Mouse (Mus musculus): Measurements from ENCODE around the gene Cbl. TPM values are rescaled to one million over a fixed set of nuclear protein-coding genes. Genes with fewer than 3 reads are reported as not detected.

Cbl gene
- polyA plus RNA-seq, 1 experiment from 2014 or later = 4.9 TPM

DNA sequence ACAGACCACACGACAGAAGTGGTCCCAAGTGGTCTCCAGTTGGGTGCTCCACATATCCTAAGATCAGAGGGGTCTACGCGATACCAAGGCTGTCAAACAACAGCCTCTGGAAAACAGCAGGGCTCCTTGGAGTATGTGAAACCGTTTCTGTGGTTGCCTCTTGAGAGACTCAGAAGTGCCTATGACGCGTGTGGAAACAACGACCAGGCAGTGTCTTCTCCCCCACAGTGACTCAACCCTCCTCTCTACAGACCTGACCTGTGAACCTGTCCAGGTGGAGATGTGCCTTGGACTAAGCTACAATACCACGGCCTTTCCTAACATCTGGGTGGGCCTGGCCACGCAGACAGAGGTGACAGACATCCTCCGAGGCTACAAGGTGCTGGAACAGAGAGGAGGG is 128.1 kb downstream of the Cbl start:
- H3K9me3 ChIP-seq (ENCODE audit: control insufficient read depth, low read length) = no peaks in the 10 kb centered on the region
- no peak for DNase-seq (ENCODE audit: low spot score)
- H3K4me2 ChIP-seq (replicated peaks; ENCODE audit: low read depth) = no peak overlapping the region
- no peak overlapping the region for H3K9ac ChIP-seq (ENCODE audit: low read length)
- no peaks in the 10 kb centered on the region for H3K36me3 ChIP-seq (ENCODE audit: control insufficient read depth, insufficient read depth, low read length)
- WGBS = 87% methylated on average over 10 of the region's 10 CpGs
- ATAC-seq (ENCODE audit: low FRiP score, low TSS enrichment) = no peak
- no peaks in the 10 kb centered on the region for H3K27me3 ChIP-seq (ENCODE audit: control insufficient read depth, insufficient read depth, low read length)
- TF ChIP-seq CTCF (IDR thresholded peaks at IDR 0.05; ENCODE audit: low read depth) (no peak), EP300 (optimal IDR thresholded peaks at IDR 0.05) (no peak)
- H3K27ac ChIP-seq (replicated peaks) = no peak overlapping the region
- H3K4me1 ChIP-seq (replicated peaks; ENCODE audit: control insufficient read depth, insufficient read depth) = peaks cover 14% of the 10 kb centered on the region
- H3K4me3 ChIP-seq (ENCODE audit: low read depth, low read length) = no peak overlapping the region

GRCm38 (mm10) chr9:44104881-44105280 is 129.0 kb downstream of the Cbl start:
- Histone ChIP-seq H3K36me3 (ENCODE audit: control insufficient read depth, insufficient read depth, low read length) (no peaks in the 10 kb centered on the region), H3K4me3 (ENCODE audit: low read depth, low read length) (no peak overlapping the region), H3K9ac (ENCODE audit: low read length) (no peak overlapping the region), H3K4me1 (replicated peaks; ENCODE audit: control insufficient read depth, insufficient read depth) (peaks cover 10% of the 10 kb centered on the region), H3K27ac (replicated peaks) (no peak overlapping the region), H3K27me3 (ENCODE audit: control insufficient read depth, insufficient read depth, low read length) (no peaks in the 10 kb centered on the region), H3K4me2 (replicated peaks; ENCODE audit: low read depth) (no peak overlapping the region), H3K9me3 (ENCODE audit: control insufficient read depth, low read length) (no peaks in the 10 kb centered on the region)
- TF ChIP-seq CTCF (IDR thresholded peaks at IDR 0.05; ENCODE audit: low read depth) = no peak
- no peak for TF ChIP-seq EP300 (optimal IDR thresholded peaks at IDR 0.05)
- DNase-seq (ENCODE audit: low spot score) (no peak), ATAC-seq (ENCODE audit: low FRiP score, low TSS enrichment) (no peak)
- WGBS = 89% methylated on average over 7 of the region's 7 CpGs

GRCm38 (mm10) chr9:44101490-44101889 is 132.4 kb downstream of the Cbl start, which contains the start of gene Mfrp:
TSS of gene Mfrp (plus strand) at chr9:44101729.
- no peak within 1 kb of the TSS for H3K27ac ChIP-seq (replicated peaks)
- 84% methylated on average over 9 of the region's 9 CpGs for WGBS
- ATAC-seq (ENCODE audit: low FRiP score, low TSS enrichment) = no peak
- no peak within 1 kb of the TSS for H3K4me2 ChIP-seq (replicated peaks; ENCODE audit: low read depth)
- TF ChIP-seq CTCF (IDR thresholded peaks at IDR 0.05; ENCODE audit: low read depth) = no peak
- TF ChIP-seq EP300 (optimal IDR thresholded peaks at IDR 0.05) = no peak
- H3K9me3 ChIP-seq (ENCODE audit: control insufficient read depth, low read length) = no peaks in the 10 kb centered on the region
- DNase-seq (ENCODE audit: low spot score) = no peak
- no peak within 1 kb of the TSS for H3K9ac ChIP-seq (ENCODE audit: low read length)
- no peaks in the 10 kb centered on the region for H3K27me3 ChIP-seq (ENCODE audit: control insufficient read depth, insufficient read depth, low read length)
- H3K36me3 ChIP-seq (ENCODE audit: control insufficient read depth, insufficient read depth, low read length) = no peaks in the 10 kb centered on the region
- H3K4me3 ChIP-seq (ENCODE audit: low read depth, low read length) = no peak within 1 kb of the TSS
- no peaks in the 10 kb centered on the region for H3K4me1 ChIP-seq (replicated peaks; ENCODE audit: control insufficient read depth, insufficient read depth)

GRCm38 (mm10) chr9:44096536-44096935 is 137.3 kb downstream of the Cbl start:
- no peak overlapping the region for H3K27ac ChIP-seq (replicated peaks)
- no peaks in the 10 kb centered on the region for H3K9me3 ChIP-seq (ENCODE audit: control insufficient read depth, low read length)
- no peak overlapping the region for H3K4me3 ChIP-seq (ENCODE audit: low read depth, low read length)
- TF ChIP-seq CTCF (IDR thresholded peaks at IDR 0.05; ENCODE audit: low read depth) (no peak; the same call in 1 of the 2 replicates), EP300 (optimal IDR thresholded peaks at IDR 0.05) (no peak)
- no peak overlapping the region for H3K4me2 ChIP-seq (replicated peaks; ENCODE audit: low read depth)
- ATAC-seq (ENCODE audit: low FRiP score, low TSS enrichment) (peak; percentile 40; the same call in 1 of the 2 replicates), DNase-seq (ENCODE audit: low spot score) (no peak)
- WGBS = 33% methylated on average over 9 of the region's 9 CpGs
- H3K4me1 ChIP-seq (replicated peaks; ENCODE audit: control insufficient read depth, insufficient read depth) = no peaks in the 10 kb centered on the region
- no peaks in the 10 kb centered on the region; the same call in 1 of the 2 replicates for H3K36me3 ChIP-seq (ENCODE audit: control insufficient read depth, insufficient read depth, low read length)
- H3K9ac ChIP-seq (ENCODE audit: low read length) = no peak overlapping the region
- H3K27me3 ChIP-seq (ENCODE audit: control insufficient read depth, insufficient read depth, low read length) = no peaks in the 10 kb centered on the region

GRCm38 (mm10) chr9:44095781-44096180 is 138.1 kb downstream of the Cbl start:
- H3K36me3 ChIP-seq (ENCODE audit: control insufficient read depth, insufficient read depth, low read length) = no peaks in the 10 kb centered on the region; the same call in 1 of the 2 replicates
- 92% methylated on average over 9 of the region's 9 CpGs for WGBS
- no peaks in the 10 kb centered on the region for H3K4me1 ChIP-seq (replicated peaks; ENCODE audit: control insufficient read depth, insufficient read depth)
- H3K9ac ChIP-seq (ENCODE audit: low read length) = no peak overlapping the region
- no peak overlapping the region for H3K4me2 ChIP-seq (replicated peaks; ENCODE audit: low read depth)
- TF ChIP-seq EP300 (optimal IDR thresholded peaks at IDR 0.05) (no peak), CTCF (IDR thresholded peaks at IDR 0.05; ENCODE audit: low read depth) (no peak)
- DNase-seq (ENCODE audit: low spot score) (no peak), ATAC-seq (ENCODE audit: low FRiP score, low TSS enrichment) (no peak)
- no peaks in the 10 kb centered on the region for H3K27me3 ChIP-seq (ENCODE audit: control insufficient read depth, insufficient read depth, low read length)
- H3K27ac ChIP-seq (replicated peaks) = no peak overlapping the region
- no peak overlapping the region for H3K4me3 ChIP-seq (ENCODE audit: low read depth, low read length)
- no peaks in the 10 kb centered on the region for H3K9me3 ChIP-seq (ENCODE audit: control insufficient read depth, low read length)

DNA sequence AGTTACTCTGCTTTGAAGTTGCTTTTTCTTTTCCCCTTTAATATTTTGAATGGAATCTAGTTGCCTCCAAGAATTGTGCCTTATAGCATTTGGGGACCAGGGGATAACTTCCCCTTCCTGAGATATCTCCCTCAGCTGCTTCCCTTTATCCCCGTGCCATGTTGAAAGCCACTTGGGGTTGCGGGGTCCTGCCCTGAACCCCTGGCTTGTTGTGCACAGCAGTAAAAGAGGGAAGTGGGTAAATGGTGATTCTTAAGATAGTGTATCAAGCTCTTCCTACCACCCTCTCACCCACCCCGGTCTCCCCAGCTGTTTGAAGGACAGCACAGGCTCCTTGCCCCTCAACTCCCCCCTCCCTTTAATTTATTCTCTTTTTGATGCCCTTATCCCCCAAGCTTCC is 139.1 kb downstream of the Cbl start:
- H3K27me3 ChIP-seq (ENCODE audit: control insufficient read depth, insufficient read depth, low read length) = no peaks in the 10 kb centered on the region
- H3K4me1 ChIP-seq (replicated peaks; ENCODE audit: control insufficient read depth, insufficient read depth) = no peaks in the 10 kb centered on the region
- H3K27ac ChIP-seq (replicated peaks) = no peak overlapping the region
- H3K4me3 ChIP-seq (ENCODE audit: low read depth, low read length) = no peak overlapping the region
- no peaks in the 10 kb centered on the region; the same call in 1 of the 2 replicates for H3K36me3 ChIP-seq (ENCODE audit: control insufficient read depth, insufficient read depth, low read length)
- 87% methylated on average over 3 of the region's 3 CpGs for WGBS
- no peaks in the 10 kb centered on the region for H3K9me3 ChIP-seq (ENCODE audit: control insufficient read depth, low read length)
- TF ChIP-seq CTCF (IDR thresholded peaks at IDR 0.05; ENCODE audit: low read depth) (no peak), EP300 (optimal IDR thresholded peaks at IDR 0.05) (no peak)
- H3K4me2 ChIP-seq (replicated peaks; ENCODE audit: low read depth) = no peak overlapping the region
- H3K9ac ChIP-seq (ENCODE audit: low read length) = no peak overlapping the region
- ATAC-seq (ENCODE audit: low FRiP score, low TSS enrichment) = no peak
- DNase-seq (ENCODE audit: low spot score) = no peak
